Mouse (Mus musculus): ENCODE measurements around the gene Tek.
"Not testable (repeated sequence)": the region's sequence is repeated elsewhere in the genome, so short reads cannot be mapped to it uniquely, and the experiment has no call there.

The Tek gene

DNA sequence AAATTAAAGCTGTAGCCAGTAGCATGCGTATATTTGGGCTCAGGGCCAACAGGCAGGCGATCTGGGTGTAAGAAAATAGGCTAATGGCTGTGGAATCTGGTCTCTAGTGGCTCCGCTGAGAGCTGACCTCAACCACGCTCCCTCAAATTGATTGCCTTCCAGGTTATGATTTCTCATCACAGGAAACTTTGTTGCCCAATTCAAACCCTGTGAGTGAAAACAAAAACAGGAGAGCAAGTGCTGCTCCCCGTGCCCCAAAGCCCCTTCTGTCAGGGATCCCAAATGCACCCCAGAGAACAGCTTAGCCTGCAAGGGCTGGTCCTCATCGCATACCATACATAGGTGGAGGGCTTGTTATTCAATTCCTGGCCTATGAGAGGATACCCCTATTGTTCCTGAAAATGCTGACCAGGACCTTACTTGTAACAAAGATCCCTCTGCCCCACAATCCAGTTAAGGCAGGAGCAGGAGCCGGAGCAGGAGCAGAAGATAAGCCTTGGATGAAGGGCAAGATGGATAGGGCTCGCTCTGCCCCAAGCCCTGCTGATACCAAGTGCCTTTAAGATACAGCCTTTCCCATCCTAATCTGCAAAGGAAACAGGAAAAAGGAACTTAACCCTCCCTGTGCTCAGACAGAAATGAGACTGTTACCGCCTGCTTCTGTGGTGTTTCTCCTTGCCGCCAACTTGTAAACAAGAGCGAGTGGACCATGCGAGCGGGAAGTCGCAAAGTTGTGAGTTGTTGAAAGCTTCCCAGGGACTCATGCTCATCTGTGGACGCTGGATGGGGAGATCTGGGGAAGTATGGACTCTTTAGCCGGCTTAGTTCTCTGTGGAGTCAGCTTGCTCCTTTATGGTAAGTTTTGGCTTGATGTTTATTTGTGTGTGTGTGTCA lies at the start of gene Tek:
Gene Tek, plus strand, starts transcription at position 452 of the 894 bp plus-strand sequence.
- DNase-seq (ENCODE audit: low spot score in 2 of 2) = no peak

GRCm38 (mm10) chr4:94689804-94690203 lies 49.3 kb upstream of the Tek start:
- DNase-seq (ENCODE audit: low spot score in 2 of 2) = not testable (repeated sequence)

GRCm38 (mm10) chr4:94691078-94691477 lies 48.0 kb upstream of the Tek start:
- no peak for DNase-seq (ENCODE audit: low spot score in 2 of 2)

- no peak for DNase-seq (ENCODE audit: low spot score in 2 of 2)
These were observed 46.9 kb upstream of the Tek start for GRCm38 (mm10) chr4:94692175-94692574.

- no peak for DNase-seq (ENCODE audit: low spot score in 2 of 2)
These were observed 42.7 kb upstream of the Tek start for GRCm38 (mm10) chr4:94696368-94696767.

- DNase-seq (ENCODE audit: low spot score in 2 of 2) = no peak
These were observed 28.1 kb upstream of the Tek start for GRCm38 (mm10) chr4:94711002-94711401.

DNA sequence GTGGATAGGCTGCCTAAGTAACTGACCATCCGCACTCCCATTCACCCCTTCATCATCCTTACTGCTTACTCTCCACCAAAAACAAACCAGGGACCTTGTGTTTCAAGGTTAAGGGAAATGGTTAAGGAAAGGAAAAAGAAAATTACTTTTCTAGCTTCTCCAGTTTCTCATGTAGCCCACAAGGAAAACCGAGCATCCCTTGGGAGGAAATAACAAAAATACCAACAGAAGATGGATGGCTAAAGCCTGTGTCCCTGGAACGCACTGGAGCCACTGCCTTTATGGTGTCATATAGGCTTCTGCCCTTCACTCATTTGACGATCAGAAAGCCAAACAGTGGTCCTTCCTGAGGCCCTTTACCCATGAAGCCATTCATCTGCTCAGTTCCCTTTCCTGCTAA lies 27.7 kb upstream of the Tek start:
- no peak for DNase-seq (ENCODE audit: low spot score in 2 of 2)

- DNase-seq (ENCODE audit: low spot score in 2 of 2) = no peak
These were observed 25.3 kb upstream of the Tek start for GRCm38 (mm10) chr4:94713741-94714140.

GRCm38 (mm10) chr4:94715166-94715565 lies 23.9 kb upstream of the Tek start:
- no peak for DNase-seq (ENCODE audit: low spot score in 2 of 2)

- DNase-seq (ENCODE audit: low spot score in 2 of 2) = no peak
These were observed 13.3 kb upstream of the Tek start for GRCm38 (mm10) chr4:94725799-94726198.

GRCm38 (mm10) chr4:94732721-94733120 lies 6.4 kb upstream of the Tek start:
- no peak for DNase-seq (ENCODE audit: low spot score in 2 of 2)

GRCm38 (mm10) chr4:94737326-94738295 lies 1.5 kb upstream of the Tek start:
- DNase-seq (ENCODE audit: low spot score in 2 of 2) = no peak

DNA sequence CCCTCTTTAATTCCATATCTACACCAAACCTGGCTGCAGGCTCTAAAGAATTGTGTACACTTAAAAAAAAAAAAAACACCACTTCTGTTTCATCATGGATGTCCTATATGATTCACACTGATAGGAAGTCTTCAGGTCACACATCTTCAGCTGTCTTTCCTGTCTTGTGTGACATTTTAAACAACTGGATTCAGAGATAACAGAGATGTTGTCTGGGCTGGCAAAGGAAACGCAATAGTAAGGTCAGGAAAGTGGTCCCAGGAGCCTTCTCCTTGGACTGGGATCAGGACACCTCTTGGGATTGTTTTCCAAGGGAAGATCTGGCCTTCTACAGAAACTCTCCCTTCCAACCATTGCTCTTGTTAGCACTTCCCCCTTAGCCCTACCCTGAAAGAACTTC lies 2.7 kb downstream of the Tek start:
- DNase-seq (ENCODE audit: low spot score in 2 of 2) = no peak

- DNase-seq (ENCODE audit: low spot score in 2 of 2) = no peak
These were observed 6.7 kb downstream of the Tek start for GRCm38 (mm10) chr4:94745749-94746148.

DNA sequence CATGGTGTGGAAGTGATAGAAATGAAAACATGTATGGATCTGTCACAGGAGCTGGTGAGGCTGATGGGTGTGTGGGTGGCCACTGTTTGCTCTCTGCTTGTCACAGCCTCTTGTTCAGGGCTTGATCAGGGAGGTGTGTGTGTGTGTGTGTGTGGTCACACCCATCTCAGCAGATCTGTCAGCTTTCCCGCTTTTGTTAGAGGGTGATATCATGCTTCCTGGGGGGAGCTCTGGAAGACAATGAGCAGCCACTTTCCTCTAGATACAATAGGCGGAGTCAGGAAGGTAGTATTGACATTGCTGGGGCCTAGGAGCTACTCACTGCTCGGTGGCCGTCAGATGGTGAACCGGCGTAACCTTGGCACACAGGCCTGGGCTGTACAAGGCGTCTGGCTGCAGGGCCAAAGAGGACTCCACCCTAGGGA lies 7.3 kb downstream of the Tek start:
- no peak for DNase-seq (ENCODE audit: low spot score in 2 of 2)

- DNase-seq (ENCODE audit: low spot score in 2 of 2) = no peak
These were observed 8.2 kb downstream of the Tek start for GRCm38 (mm10) chr4:94747338-94747737.

DNA sequence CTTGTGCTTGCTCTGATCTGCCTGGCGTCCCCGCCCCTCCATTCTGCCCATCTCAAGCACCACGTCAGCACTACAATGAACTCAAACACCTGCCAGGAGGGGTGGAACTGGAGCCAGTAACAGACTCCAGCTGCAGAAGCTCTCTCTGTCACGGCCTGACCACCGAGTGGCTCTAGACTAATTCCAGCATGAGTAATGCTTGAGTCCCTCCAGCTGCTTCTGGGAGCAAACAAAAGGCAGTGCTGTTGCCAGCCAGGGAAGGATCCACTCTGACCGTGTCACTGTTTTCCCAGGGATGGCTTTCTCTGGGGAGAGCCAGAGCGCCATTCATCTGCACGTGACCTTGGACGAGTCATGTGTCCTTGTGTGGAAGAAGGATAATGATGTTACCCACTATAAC lies 13.4 kb downstream of the Tek start:
- DNase-seq (ENCODE audit: low spot score in 2 of 2) = no peak

- DNase-seq (ENCODE audit: low spot score in 2 of 2) = no peak
These were observed 26.1 kb downstream of the Tek start for GRCm38 (mm10) chr4:94765217-94765616.

DNA sequence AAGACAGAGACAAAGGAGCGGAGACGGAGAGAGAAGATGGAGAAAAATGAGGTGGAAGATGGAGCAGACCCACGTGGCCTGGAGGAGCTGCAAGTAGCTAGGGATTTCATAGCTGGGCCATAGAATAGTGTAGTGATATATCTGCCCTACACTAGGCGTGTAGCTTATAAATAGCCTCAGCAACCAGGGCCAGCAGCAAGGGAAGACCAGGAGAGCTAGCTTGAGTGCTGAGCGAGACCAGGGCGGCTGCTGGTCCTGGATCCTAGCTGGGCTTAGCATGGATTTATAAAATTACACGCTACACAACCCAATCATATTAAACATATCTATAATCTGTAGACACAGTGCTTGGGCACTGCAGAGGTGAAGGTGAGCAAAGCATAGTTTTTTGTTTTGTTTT lies 27.1 kb downstream of the Tek start:
- DNase-seq (ENCODE audit: low spot score in 2 of 2) = no peak

- no peak for DNase-seq (ENCODE audit: low spot score in 2 of 2)
These were observed 29.5 kb downstream of the Tek start for GRCm38 (mm10) chr4:94768624-94769023.

GRCm38 (mm10) chr4:94781043-94781442 lies 42.0 kb downstream of the Tek start:
- DNase-seq (ENCODE audit: low spot score in 2 of 2) = no peak

DNA sequence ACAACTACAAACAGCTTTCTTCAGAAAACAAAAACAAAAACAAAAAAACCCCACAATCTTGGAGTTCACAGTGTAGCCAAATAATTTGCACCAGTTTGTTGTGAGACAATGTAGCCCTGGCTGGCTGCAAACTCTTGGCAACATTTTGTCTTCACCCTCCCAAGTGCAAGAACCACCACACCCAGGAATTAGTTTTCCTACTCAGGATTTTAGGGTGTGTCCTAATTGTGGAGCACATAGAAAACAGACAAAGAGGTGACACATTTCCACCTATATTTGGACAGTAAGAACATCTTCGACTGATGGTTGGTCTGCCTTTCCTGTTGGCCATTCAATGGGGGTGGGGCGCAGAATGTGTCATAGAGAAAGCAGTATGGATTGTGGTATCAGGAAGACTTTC lies 46.8 kb downstream of the Tek start:
- no peak for DNase-seq (ENCODE audit: low spot score in 2 of 2)

GRCm38 (mm10) chr4:94803187-94803586 lies 64.1 kb downstream of the Tek start:
- no peak for DNase-seq (ENCODE audit: low spot score in 2 of 2)

Data from frontal cortex, postnatal 36 days (tissue).